Mouse (Mus musculus) testis, postnatal 10 days (tissue): ENCODE results near the gene Ankrd31.
"Not testable (repeated sequence)": the region's sequence is repeated elsewhere in the genome, so short reads cannot be mapped to it uniquely, and the experiment has no call there.

Source experiments
- DNase-seq: peaks from one replicate; pipeline ENCODE4 v3.0.0; 2021; ENCODE audit warnings: low spot score

The Ankrd31 gene

DNA sequence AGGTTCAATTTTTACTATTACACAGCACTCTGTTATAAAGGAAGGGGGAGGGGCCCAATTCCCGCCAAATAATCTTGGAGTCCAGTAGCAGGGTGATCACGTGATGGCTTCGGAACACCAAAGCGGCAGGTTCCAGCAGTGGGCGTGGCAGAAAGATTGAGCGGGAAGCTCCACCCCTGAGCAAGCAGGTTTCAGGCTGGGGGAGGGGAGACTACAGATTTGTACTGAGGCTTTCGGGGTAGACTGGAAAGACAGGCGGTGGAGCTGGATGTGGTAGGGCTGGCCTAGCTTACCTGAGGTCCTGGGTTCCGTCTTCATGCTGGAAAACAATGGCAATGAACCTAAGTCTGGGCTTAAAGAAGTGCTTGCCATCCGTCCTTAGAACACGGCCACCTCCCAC lies 193.4 kb downstream of the Ankrd31 start:
- DNase-seq: not testable (repeated sequence)

DNA sequence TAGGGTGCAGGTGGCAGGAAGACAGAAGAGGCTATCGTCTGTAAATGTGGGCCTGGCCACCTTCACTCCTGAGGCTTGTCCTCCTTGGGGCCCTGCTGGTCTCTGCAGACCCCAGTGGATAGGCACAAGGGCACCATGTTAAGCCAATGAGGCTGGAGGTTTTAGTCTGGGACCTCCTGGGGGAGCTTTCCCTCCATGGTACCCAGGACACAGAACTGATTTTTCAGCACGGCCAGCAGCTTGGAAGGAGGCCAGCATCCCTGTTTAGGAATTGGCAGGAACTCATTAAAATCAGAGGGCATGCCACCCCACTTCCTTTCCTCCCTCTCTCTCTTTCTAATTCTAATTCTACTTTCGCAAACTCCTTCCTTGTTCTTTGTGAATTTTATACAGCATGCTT lies 195.5 kb downstream of the Ankrd31 start:
- DNase-seq: peak; percentile 65

DNA sequence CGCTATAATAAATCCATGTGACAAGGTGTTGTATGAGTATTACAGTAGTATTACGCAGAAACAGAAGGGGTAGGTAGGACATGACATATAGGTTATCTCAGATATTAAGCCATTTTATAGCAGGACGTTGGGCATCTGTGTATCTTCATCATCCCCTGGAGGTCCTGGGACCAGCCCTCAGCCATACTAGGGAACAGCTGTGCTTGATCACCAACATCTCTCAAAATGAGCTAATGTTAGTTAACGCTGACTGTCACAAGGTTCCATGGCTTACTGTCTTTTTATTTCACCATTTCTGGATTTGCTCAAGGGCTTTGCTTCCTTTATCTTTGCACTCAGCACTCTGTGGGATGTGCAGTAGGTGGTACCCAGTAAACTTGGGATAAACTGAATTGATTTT lies 197.7 kb downstream of the Ankrd31 start:
- DNase-seq: peak; percentile 0

DNA sequence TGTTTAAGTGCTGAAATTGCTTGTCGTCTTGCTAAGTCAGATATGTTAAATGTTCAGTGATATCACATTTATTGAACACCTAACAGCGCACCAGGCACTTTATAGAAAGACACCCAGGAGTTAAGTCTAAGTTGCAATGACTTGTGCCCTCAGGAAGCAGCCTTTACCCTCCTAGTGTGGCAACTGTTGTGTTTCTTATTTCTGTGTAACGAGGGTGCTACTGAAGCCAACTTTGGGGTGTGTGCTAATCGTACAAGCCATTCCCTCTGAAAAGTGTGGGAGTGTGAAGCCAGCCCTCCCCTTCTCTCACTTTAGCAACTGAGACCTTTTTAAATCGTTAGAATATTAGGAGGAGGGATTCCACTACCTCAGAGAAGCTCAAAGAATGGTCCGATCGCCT lies 199.7 kb downstream of the Ankrd31 start:
- no peak for DNase-seq

DNA sequence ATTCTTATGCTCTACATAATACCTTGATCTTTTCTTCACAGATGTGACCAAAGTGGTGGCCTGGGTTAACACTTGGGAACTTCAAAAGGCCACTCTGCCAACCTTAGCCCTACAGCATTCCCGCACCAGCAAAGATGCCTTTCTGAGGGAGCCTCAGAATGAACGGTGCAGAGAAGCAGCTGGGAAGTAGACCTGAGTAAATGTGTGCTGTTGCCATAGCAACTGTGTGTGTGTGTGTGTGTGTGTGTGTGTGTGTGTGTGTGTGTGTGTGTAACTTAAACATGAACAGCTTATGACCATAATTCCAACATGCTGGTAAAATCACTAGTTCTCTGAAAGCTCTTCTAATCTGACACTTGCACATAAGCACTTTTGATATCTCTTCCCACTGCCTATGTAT lies 203.8 kb downstream of the Ankrd31 start:
- no peak for DNase-seq

DNA sequence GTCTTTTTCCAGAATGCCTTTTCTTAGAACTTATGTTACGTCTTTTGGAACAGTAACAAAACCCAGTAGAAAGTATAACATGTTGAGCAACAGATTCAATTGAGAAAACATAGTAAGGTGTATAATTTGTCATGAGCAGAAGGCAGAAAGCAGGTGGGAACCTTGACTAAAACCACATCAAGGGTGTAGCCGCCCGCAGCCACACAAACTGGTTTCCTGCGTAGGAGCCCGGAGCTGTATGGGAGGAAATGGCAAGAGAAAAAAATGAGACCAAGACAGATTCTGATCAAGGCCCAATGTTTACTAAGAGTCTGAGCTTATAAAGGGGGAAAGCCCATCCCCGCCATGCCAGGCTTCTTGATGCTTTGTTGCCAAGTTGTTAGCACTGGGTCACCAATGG lies 208.4 kb downstream of the Ankrd31 start:
- DNase-seq: no peak
